Mouse (Mus musculus) liver, postnatal 0 days (tissue): ENCODE data around the gene Igf2bp1. TPM values are rescaled to one million over a fixed set of nuclear protein-coding genes. Genes with fewer than 3 reads are reported as not detected.
"Not testable (repeated sequence)": the region's sequence is repeated elsewhere in the genome, so short reads cannot be mapped to it uniquely, and the experiment has no call there.

Source experiments
- ATAC-seq: fragments of 200-750 bp; cut with Nextera tagmentation; 2 replicates; pipeline ENCODE4 v1.8.0; 2017; ENCODE audit warnings: mild to moderate bottlenecking, moderate library complexity
- DNase-seq: peaks from one replicate; pipeline ENCODE4 v3.0.0-alpha.2; 2016
- H3K27ac ChIP-seq: fragments of 300-500 bp; sonication (generic); 2 replicates; pipeline ENCODE4 v1.5.1; 2014; ENCODE audit warnings: antibody characterized with exemption, moderate library complexity, mild to moderate bottlenecking, low read depth
- H3K27me3 ChIP-seq: fragments of 300-500 bp; sonication (generic); 2 replicates; pipeline ENCODE4 v1.6.1; 2014; ENCODE audit warnings: low read length, control low read depth, mixed read lengths; ENCODE audit not compliant: insufficient read depth
- H3K36me3 ChIP-seq: fragments of 300-500 bp; sonication (generic); replicated peaks from 2 replicates; pipeline ENCODE4 v1.6.1; 2014; ENCODE audit warnings: mild to moderate bottlenecking, control low read depth, low read length, moderate library complexity, mixed read lengths; ENCODE audit not compliant: insufficient read depth
- H3K4me1 ChIP-seq: fragments of 300-500 bp; sonication (generic); 2 replicates; pipeline ENCODE4 v1.6.1; 2014; ENCODE audit warnings: antibody characterized with exemption, mild to moderate bottlenecking, control low read depth; ENCODE audit not compliant: insufficient read depth
- H3K4me2 ChIP-seq: fragments of 300-500 bp; sonication (generic); 2 replicates; pipeline ENCODE4 v1.6.1; 2014; ENCODE audit warnings: low read depth, mild to moderate bottlenecking, low read length, moderate library complexity, mixed read lengths
- H3K4me3 ChIP-seq: fragments of 300-500 bp; sonication (generic); 2 replicates; pipeline ENCODE4 v1.5.1; 2014; ENCODE audit warnings: low read depth, low read length
- H3K9ac ChIP-seq: fragments of 300-500 bp; sonication (generic); replicated peaks from 2 replicates; pipeline ENCODE4 v1.6.1; 2014; ENCODE audit warnings: mild to moderate bottlenecking, moderate library complexity
- H3K9me3 ChIP-seq: fragments of 300-500 bp; sonication (generic); 2 replicates; pipeline ENCODE4 v1.6.1; 2016; ENCODE audit warnings: mild to moderate bottlenecking, control low read depth, low read length, mixed read lengths
- CTCF ChIP-seq: sonication (generic); IDR thresholded peaks from 2 replicates; pipeline ENCODE4 v1.5.1; 2016; ENCODE audit warnings: antibody characterized with exemption, low read depth
- EP300 ChIP-seq: IDR thresholded peaks from 2 replicates; pipeline ENCODE4 v1.6.1; 2016; ENCODE audit warnings: antibody characterized with exemption, low read depth, mild to moderate bottlenecking
- WGBS: fragments of 180-500 bp; shearing (Covaris S2); extraction: QIAGEN DNeasy Blood & Tissue Kit; methylation state at CpG from one replicate; pipeline ENCODE4 v1.1.7; 2014; ENCODE audit not compliant: insufficient replicate concordance; 5-methylcytosine and 5-hydroxymethylcytosine counted together
- polyA plus RNA-seq: library from polyadenylated mRNA; unstranded; fragments of >200 nt; fragmentation: Nextera tagmentation; extraction: Ambion mirVana; gene quantifications from 2 replicates; pipeline ENCODE4 v1.2.1, GENCODE M21; 2015

Igf2bp1 gene
- polyA plus RNA-seq, 1 experiment from 2014 or later = 2.8 TPM

DNA sequence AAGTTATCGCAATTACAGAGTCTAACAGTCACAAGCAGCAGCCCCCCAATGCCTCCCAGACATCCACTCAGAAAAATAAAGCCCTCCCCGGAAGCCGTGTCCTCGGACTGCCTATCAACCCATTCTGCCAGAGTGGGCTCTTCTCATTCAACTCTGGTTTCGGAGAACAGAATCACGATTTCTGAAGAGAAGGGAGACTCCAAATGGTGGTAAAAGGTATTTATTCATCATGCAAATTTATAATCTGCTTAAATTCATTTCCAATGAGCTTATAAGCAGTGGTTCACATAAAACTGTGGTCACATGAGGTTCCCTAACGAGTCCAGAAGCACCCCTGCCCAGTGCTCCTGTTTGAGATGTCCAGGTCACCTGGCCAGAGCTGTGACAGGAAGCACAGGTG lies 48.3 kb downstream of the Igf2bp1 start:
- no peak for TF ChIP-seq EP300
- TF ChIP-seq CTCF = no peak
- ATAC-seq (no peak), DNase-seq (no peak)
- H3K9me3 ChIP-seq = no peaks in the 10 kb centered on the region; the same call in 1 of the 2 replicates
- H3K9ac ChIP-seq = no peak overlapping the region
- 0 out of 2 replicates have a peak, but pooled peaks cover under 1% of the 10 kb centered on the region for H3K36me3 ChIP-seq
- H3K27ac ChIP-seq = no peak overlapping the region
- no peaks in the 10 kb centered on the region for H3K27me3 ChIP-seq
- 67% methylated on average over 7 of the region's 7 CpGs for WGBS
- H3K4me1 ChIP-seq = no peaks in the 10 kb centered on the region
- H3K4me3 ChIP-seq = no peak overlapping the region
- H3K4me2 ChIP-seq = no peak overlapping the region

DNA sequence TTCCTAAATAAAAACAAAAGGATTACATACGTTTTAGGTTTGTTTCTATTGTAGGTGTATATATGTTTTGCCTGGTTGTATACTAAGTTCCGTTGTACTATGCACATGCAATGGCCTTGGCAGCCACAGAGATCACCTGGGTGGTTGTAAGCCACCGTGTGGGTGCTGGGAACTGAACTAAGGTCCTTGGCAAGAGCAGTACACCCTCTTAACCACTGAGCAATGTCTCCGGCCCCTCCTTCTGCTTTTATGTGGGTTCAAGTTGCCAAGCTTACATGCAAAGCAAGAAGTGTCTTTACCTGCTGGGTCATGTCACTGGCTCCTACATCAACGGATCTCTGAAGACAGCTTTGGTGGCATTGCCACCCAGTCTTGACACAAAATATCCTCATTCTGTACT lies 52.4 kb downstream of the Igf2bp1 start:
- 78% methylated on average over 5 of the region's 5 CpGs for WGBS
- Histone ChIP-seq H3K36me3 (no peaks in the 10 kb centered on the region), H3K9me3 (no peaks in the 10 kb centered on the region; the same call in 1 of the 2 replicates), H3K27ac (no peak overlapping the region), H3K4me3 (no peak overlapping the region), H3K4me1 (no peaks in the 10 kb centered on the region), H3K27me3 (no peaks in the 10 kb centered on the region), H3K4me2 (no peak overlapping the region), H3K9ac (no peak overlapping the region)
- ATAC-seq = no peak
- TF ChIP-seq CTCF (no peak), EP300 (no peak)
- DNase-seq = no peak

DNA sequence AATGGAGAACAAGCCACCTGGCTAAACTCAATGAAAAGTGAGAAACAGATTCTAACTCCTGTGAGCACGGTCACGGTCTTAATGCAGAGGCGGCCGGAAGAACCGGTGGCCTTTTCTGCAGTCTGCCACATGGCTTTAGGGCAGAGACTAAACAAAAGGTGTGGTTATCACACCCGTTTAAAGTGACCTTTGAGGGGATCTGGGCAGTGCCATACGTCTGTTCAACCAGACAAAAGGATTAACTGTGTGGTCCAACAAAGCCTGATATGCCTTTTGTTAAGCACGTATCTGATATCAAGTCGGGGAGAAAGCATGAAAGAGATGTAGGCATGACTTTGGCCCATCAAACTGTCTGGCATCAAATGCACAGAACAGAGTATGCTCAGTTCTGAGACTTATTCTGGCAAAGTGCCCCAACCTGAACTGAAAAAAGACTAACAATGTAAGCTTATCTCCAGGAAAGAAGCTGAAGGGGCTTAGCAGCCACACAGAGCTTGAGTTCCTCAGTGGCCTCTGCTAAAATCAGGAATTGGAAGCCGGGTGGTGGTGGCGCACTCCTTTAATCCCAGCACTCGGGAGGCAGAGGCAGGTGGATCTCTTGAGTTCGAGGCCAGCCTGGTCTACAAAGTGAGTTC lies 59.8 kb downstream of the Igf2bp1 start:
- WGBS = 77% methylated on average over 13 of the region's 13 CpGs
- no peak for ATAC-seq
- H3K4me3 ChIP-seq = no peak overlapping the region

GRCm38 (mm10) chr11:95939828-95940507 lies 65.8 kb downstream of the Igf2bp1 start:
- Histone ChIP-seq H3K4me1 (no peaks in the 10 kb centered on the region), H3K27ac (no peak overlapping the region), H3K4me2 (no peak overlapping the region), H3K9ac (no peak overlapping the region), H3K4me3 (no peak overlapping the region), H3K36me3 (no peaks in the 10 kb centered on the region), H3K27me3 (no peaks in the 10 kb centered on the region), H3K9me3 (no peaks in the 10 kb centered on the region)
- TF ChIP-seq EP300 (no peak), CTCF (peak; percentile 61)
- DNase-seq (peak; percentile 50), ATAC-seq (no peak)
- WGBS = 32% methylated on average over 11 of the region's 11 CpGs

More for the DNA sequence above, 59.8 kb downstream of the Igf2bp1 start:
- no peaks in the 10 kb centered on the region for H3K27me3 ChIP-seq
- no peak overlapping the region for H3K4me2 ChIP-seq
- no peaks in the 10 kb centered on the region for H3K9me3 ChIP-seq
- DNase-seq = no peak
- H3K36me3 ChIP-seq = no peaks in the 10 kb centered on the region
- TF ChIP-seq EP300 = no peak
- TF ChIP-seq CTCF = no peak
- H3K27ac ChIP-seq = no peak overlapping the region
- H3K9ac ChIP-seq = no peak overlapping the region
- no peaks in the 10 kb centered on the region for H3K4me1 ChIP-seq

DNA sequence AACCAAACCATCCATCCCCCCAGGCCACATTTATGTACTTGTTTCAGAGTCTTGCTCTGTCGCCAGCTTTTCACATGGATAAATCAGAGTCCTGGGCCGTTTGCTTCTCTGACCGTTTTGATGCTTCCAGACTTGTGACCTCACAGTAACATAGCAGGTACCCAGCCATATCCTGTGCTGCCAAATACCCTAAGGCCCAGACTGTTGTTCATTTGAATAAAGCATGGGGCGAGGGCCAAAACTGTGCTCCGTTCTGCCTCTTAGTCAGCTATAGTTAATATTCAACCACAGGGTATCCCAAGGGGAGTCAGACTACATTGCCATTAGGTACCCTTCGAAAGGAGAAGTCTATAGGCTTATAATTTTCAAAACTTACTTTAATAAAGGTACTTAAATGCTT lies 69.3 kb downstream of the Igf2bp1 start:
- 56% methylated on average over 6 of the region's 6 CpGs for WGBS
- H3K27me3 ChIP-seq = no peaks in the 10 kb centered on the region
- H3K9me3 ChIP-seq = no peaks in the 10 kb centered on the region
- H3K4me3 ChIP-seq = no peak overlapping the region
- DNase-seq = no peak
- H3K4me1 ChIP-seq = no peaks in the 10 kb centered on the region
- H3K9ac ChIP-seq = no peak overlapping the region
- no peak overlapping the region for H3K27ac ChIP-seq
- no peaks in the 10 kb centered on the region for H3K36me3 ChIP-seq
- TF ChIP-seq CTCF (no peak), EP300 (no peak)
- no peak overlapping the region for H3K4me2 ChIP-seq
- ATAC-seq = no peak

DNA sequence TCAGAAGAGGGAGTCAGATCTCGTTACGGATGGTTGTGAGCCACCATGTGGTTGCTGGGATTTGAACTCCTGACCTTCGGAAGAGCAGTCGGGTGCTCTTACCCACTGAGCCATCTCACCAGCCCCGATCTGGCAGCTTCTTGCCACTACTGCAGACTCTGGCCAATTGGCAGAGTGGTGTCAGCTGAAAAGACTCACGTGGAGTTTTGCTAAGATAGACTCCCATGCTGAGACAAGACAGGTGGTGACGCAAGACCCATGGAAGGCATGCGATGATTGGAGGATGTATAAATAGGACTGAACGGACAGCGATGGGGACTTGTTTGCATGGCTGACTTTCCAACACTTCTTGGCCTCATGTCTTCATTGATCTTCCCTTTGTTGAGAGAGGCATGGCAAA lies 73.6 kb downstream of the Igf2bp1 start:
- WGBS = 84% methylated on average over 8 of the region's 10 CpGs
- DNase-seq = not testable (repeated sequence)

More for the DNA sequence above, 73.6 kb downstream of the Igf2bp1 start:
- H3K4me1 ChIP-seq, H3K4me3 ChIP-seq, H3K27ac ChIP-seq, H3K9me3 ChIP-seq, ATAC-seq, H3K27me3 ChIP-seq, H3K4me2 ChIP-seq, H3K9ac ChIP-seq, H3K36me3 ChIP-seq: not testable (repeated sequence)
